Mouse (Mus musculus) cerebellum, postnatal 36 days (tissue): Measurements from ENCODE around the gene Zfp599.

Experiments used
- DNase-seq, 2 experiments: peaks; one replicate each; pipeline ENCODE4 v3.0.0; 2021 to 2022; ENCODE audit warnings: mixed read lengths in 2 of 2

Zfp599 gene

DNA sequence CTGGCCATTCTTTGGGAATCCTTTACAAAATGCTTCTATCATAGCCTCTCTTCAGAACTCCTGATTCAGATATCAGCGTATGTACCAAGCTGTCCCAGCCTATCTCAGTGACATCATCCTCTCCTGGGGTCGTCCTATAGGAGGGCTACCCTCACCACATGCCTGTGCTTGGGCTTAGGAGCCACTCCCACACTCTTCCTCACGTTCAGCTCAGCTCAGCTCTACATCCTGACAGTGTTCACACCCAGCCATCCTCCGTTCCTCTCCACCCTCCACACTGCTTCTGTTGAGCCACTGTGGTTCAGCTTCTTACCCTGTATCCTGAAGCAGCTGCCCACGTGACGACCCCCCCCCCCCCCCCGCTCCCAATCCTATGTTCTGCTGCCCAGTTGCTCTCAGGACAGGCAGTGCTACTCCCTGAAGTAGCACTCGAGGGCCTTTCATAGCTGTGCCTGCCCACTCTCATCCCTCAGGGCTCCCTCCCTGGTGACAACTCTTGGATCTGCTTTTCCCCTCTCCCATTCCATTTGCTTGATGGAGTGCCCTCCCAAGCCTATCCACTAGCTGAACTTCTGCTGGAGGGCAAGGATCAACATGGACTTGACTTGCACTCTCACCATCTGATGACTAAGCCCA is 41.7 kb downstream of the Zfp599 start:
- no peak for DNase-seq

GRCm38 (mm10) chr9:22216705-22217104 is 43.0 kb downstream of the Zfp599 start:
- no peak for DNase-seq

GRCm38 (mm10) chr9:22214549-22214948 is 45.1 kb downstream of the Zfp599 start:
- no peak for DNase-seq

- no peak for DNase-seq
These were observed 45.9 kb downstream of the Zfp599 start for GRCm38 (mm10) chr9:22213785-22214194.
